22 mouse cellular contexts compared by ENCODE assay signal in the genomic region with DNA sequence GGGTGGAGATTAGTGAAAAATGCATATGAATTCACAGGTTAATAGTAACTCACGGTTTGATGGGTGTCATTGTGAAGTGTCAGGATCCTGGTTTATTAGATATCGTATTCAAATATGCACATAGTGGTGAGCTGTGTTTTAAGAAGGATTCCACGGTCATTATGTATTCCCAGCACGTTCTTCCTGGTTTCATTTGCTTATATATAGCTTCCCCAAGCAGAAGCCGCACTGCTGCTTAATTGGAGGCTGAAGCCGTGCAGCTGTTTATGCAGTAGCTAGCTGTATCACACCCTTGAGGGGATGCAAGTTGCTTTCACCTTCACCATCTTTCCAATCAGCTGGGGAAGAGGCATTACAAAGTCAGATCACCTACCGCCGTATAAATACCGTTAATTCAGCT.
A peak's percentile ranks its signal among the peaks of the same experiment; 100 is the strongest.
DNase-seq lines count a peak whose midpoint lies in the region; ATAC-seq and TF ChIP-seq lines count a peak whose summit lies in the region.
"Had no signal": no experiment of that assay in that cellular context is flagged by ENCODE, and none has a peak within 500 bp of the region (broad histone marks: within the 10 kb centered on the region; RNA-seq: fewer than 3 reads in every experiment).

No protein-coding gene starts in this region.

- no peak overlapping the region for H3K27ac ChIP-seq in neural tube, embryonic 11.5 days (ENCODE audit: low read depth, low read length)
- H3K27ac ChIP-seq in hindbrain, embryonic 14.5 days, result peak overlapping the region; percentile 75
- peak overlapping the region; percentile 75 for H3K27ac ChIP-seq in midbrain, embryonic 15.5 days
- H3K27ac ChIP-seq in lung, postnatal 0 days (ENCODE audit: low read length), result no peak overlapping the region
- H3K27ac ChIP-seq: embryonic facial prominence, embryonic 13.5 days; heart, embryonic 13.5 days; limb, embryonic 10.5 days had no signal

- DNase-seq in neural tube, embryonic 11.5 days (ENCODE audit: low spot score), result no peak
- DNase-seq in neural tube, embryonic 10.5 days (ENCODE audit: extremely low spot score, low spot score), result no peak
- DNase-seq in hindbrain, embryonic 14.5 days (ENCODE audit: low spot score), result peak; percentile 76
- DNase-seq in lung, postnatal 0 days (ENCODE audit: low spot score), result no peak
- no peak for DNase-seq in lung, postnatal 4 days
- no peak for DNase-seq in frontal cortex, postnatal 14 days (ENCODE audit: low spot score in 2 of 2)
- DNase-seq: adrenal gland, postnatal 14 days; cerebellum, adult 2 months; heart, adult 11 months; heart, postnatal 36 days; kidney, postnatal 14 days; lung, embryonic 14.5 days; thymus, postnatal 14 days had no signal

- H3K4me2 ChIP-seq in neural tube, embryonic 11.5 days (ENCODE audit: low read depth), result no peak overlapping the region
- H3K4me2 ChIP-seq in hindbrain, embryonic 14.5 days (replicated peaks), result peak overlapping the region; percentile 19
- peak overlapping the region; percentile 20; the same call in 1 of the 2 replicates for H3K4me2 ChIP-seq in midbrain, embryonic 15.5 days
- H3K4me2 ChIP-seq in lung, postnatal 0 days (replicated peaks; ENCODE audit: low read depth, low read length), result no peak overlapping the region
- H3K4me2 ChIP-seq: embryonic facial prominence, embryonic 13.5 days; heart, embryonic 13.5 days; liver, embryonic 11.5 days; lung, embryonic 14.5 days had no signal

- no peaks in the 10 kb centered on the region for H3K27me3 ChIP-seq in neural tube, embryonic 11.5 days (ENCODE audit: control insufficient read depth, insufficient read depth, low read length)
- no peaks in the 10 kb centered on the region for H3K27me3 ChIP-seq in hindbrain, embryonic 14.5 days (ENCODE audit: control insufficient read depth, insufficient read depth, low read length)
- no peaks in the 10 kb centered on the region for H3K27me3 ChIP-seq in midbrain, embryonic 15.5 days (replicated peaks)
- no peaks in the 10 kb centered on the region for H3K27me3 ChIP-seq in lung, postnatal 0 days (replicated peaks; ENCODE audit: insufficient read depth, low read length)
- H3K27me3 ChIP-seq: embryonic facial prominence, embryonic 13.5 days; heart, embryonic 13.5 days had no signal

- H3K4me1 ChIP-seq in neural tube, embryonic 11.5 days (ENCODE audit: control insufficient read depth, insufficient read depth, low read length), result peaks cover 2% of the 10 kb centered on the region
- peaks cover 52% of the 10 kb centered on the region for H3K4me1 ChIP-seq in hindbrain, embryonic 14.5 days (replicated peaks; ENCODE audit: control insufficient read depth, insufficient read depth, low read length)
- peaks cover 44% of the 10 kb centered on the region for H3K4me1 ChIP-seq in midbrain, embryonic 15.5 days
- H3K4me1 ChIP-seq in lung, postnatal 0 days (ENCODE audit: insufficient read depth, low read depth, low read length), result no peaks in the 10 kb centered on the region

- WGBS in neural tube, embryonic 11.5 days, result 76% methylated on average over 9 of the region's 9 CpGs
- WGBS in hindbrain, embryonic 14.5 days, result 36% methylated on average over 9 of the region's 9 CpGs
- 29% methylated on average over 9 of the region's 9 CpGs for WGBS in midbrain, embryonic 15.5 days
- WGBS in lung, postnatal 0 days, result 81% methylated on average over 9 of the region's 9 CpGs

- ATAC-seq in neural tube, embryonic 11.5 days (ENCODE audit: insufficient read depth, low FRiP score, low TSS enrichment), result peak; percentile 31; the same call in 1 of the 2 replicates
- ATAC-seq in hindbrain, embryonic 14.5 days (ENCODE audit: low FRiP score), result peak; percentile 77
- ATAC-seq in midbrain, embryonic 15.5 days (replicated peaks), result peak; percentile 59
- no peak for ATAC-seq in lung, postnatal 0 days
- ATAC-seq: activated CD4-positive, CD25-positive, alpha-beta regulatory T cell, adult 4 months; intestine, embryonic 16.5 days; Patski had no signal

- no peaks in the 10 kb centered on the region for H3K36me3 ChIP-seq in neural tube, embryonic 11.5 days (ENCODE audit: control insufficient read depth, insufficient read depth, low read length)
- no peaks in the 10 kb centered on the region for H3K36me3 ChIP-seq in hindbrain, embryonic 14.5 days (replicated peaks; ENCODE audit: control insufficient read depth, insufficient read depth)
- no peaks in the 10 kb centered on the region for H3K36me3 ChIP-seq in midbrain, embryonic 15.5 days (replicated peaks)
- no peaks in the 10 kb centered on the region for H3K36me3 ChIP-seq in lung, postnatal 0 days (ENCODE audit: insufficient read depth, low read length)
- H3K36me3 ChIP-seq: embryonic facial prominence, embryonic 13.5 days; heart, embryonic 13.5 days; limb, embryonic 10.5 days had no signal

- no peaks in the 10 kb centered on the region for H3K9me3 ChIP-seq in neural tube, embryonic 11.5 days (ENCODE audit: control insufficient read depth, low read length)
- no peaks in the 10 kb centered on the region for H3K9me3 ChIP-seq in hindbrain, embryonic 14.5 days (ENCODE audit: control insufficient read depth, low read length)
- no peaks in the 10 kb centered on the region for H3K9me3 ChIP-seq in midbrain, embryonic 15.5 days
- H3K9me3 ChIP-seq in lung, postnatal 0 days (ENCODE audit: low read length), result no peaks in the 10 kb centered on the region
- H3K9me3 ChIP-seq: embryonic facial prominence, embryonic 13.5 days; heart, embryonic 13.5 days; limb, embryonic 10.5 days had no signal

- H3K9ac ChIP-seq in neural tube, embryonic 11.5 days (ENCODE audit: low read length), result no peak overlapping the region
- H3K9ac ChIP-seq in hindbrain, embryonic 14.5 days, result no peak overlapping the region
- no peak overlapping the region for H3K9ac ChIP-seq in midbrain, embryonic 15.5 days
- H3K9ac ChIP-seq in lung, postnatal 0 days (replicated peaks; ENCODE audit: low read depth), result no peak overlapping the region
- H3K9ac ChIP-seq: embryonic facial prominence, embryonic 13.5 days; heart, embryonic 13.5 days; lung, embryonic 14.5 days had no signal

- H3K4me3 ChIP-seq in neural tube, embryonic 11.5 days (ENCODE audit: low read depth, low read length), result no peak overlapping the region
- H3K4me3 ChIP-seq in hindbrain, embryonic 14.5 days (replicated peaks; ENCODE audit: low read length), result no peak overlapping the region
- H3K4me3 ChIP-seq in midbrain, embryonic 15.5 days, result no peak overlapping the region
- no peak overlapping the region for H3K4me3 ChIP-seq in lung, postnatal 0 days (ENCODE audit: low read depth, low read length)
- H3K4me3 ChIP-seq: embryonic facial prominence, embryonic 13.5 days; heart, embryonic 13.5 days; limb, embryonic 10.5 days; myocyte had no signal

- no peak for TF ChIP-seq EP300 in lung, postnatal 0 days (IDR thresholded peaks at IDR 0.05)

- TF ChIP-seq CTCF in lung, postnatal 0 days (IDR thresholded peaks at IDR 0.05), result no peak

Comparison
In these comparisons a context has a peak if more than half of its experiments do, and no peak if none do; other contexts are left out.
1. H3K27ac ChIP-seq: peak in hindbrain, embryonic 14.5 days (single experiment) and midbrain, embryonic 15.5 days (single experiment); none in neural tube, embryonic 11.5 days (single experiment) and lung, postnatal 0 days (single experiment).
2. H3K4me2 ChIP-seq: peak in hindbrain, embryonic 14.5 days (single experiment) and midbrain, embryonic 15.5 days (single experiment); none in neural tube, embryonic 11.5 days (single experiment) and lung, postnatal 0 days (single experiment).